Mouse (Mus musculus) spleen, adult 12 weeks (tissue): Measurements from ENCODE around the gene Zfp160.
A peak's percentile ranks its signal among the peaks of the same experiment; 100 is the strongest.
"Not testable (repeated sequence)": the region's sequence is repeated elsewhere in the genome, so short reads cannot be mapped to it uniquely, and the experiment has no call there.

Experiments
- DNase-seq: peaks from one replicate; pipeline ENCODE4 v3.0.0; 2022; ENCODE audit warnings: low spot score

Gene Zfp160

GRCm38 (mm10) chr17:21008382-21009331, at the start of gene Zfp160:
Gene Zfp160, plus strand, starts transcription at chr17:21008903.
- peak; percentile 70 for DNase-seq

GRCm38 (mm10) chr17:20960386-20960785, 48.3 kb upstream of the Zfp160 start:
- no peak for DNase-seq

GRCm38 (mm10) chr17:20965421-20965820, 43.3 kb upstream of the Zfp160 start:
- DNase-seq = no peak

- DNase-seq = no peak
Measured at GRCm38 (mm10) chr17:20966681-20967080, 42.0 kb upstream of the Zfp160 start.

- DNase-seq = no peak
Measured at GRCm38 (mm10) chr17:20993716-20994115, 15.0 kb upstream of the Zfp160 start.

- DNase-seq = no peak
Measured at GRCm38 (mm10) chr17:20996364-20996763, 12.3 kb upstream of the Zfp160 start, which contains the start of gene Vmn1r233. Gene Vmn1r233, minus strand, starts transcription at chr17:20996464.

GRCm38 (mm10) chr17:21009726-21010125, 1.0 kb downstream of the Zfp160 start:
- no peak for DNase-seq

GRCm38 (mm10) chr17:21018410-21019080, 9.8 kb downstream of the Zfp160 start:
- DNase-seq = no peak

GRCm38 (mm10) chr17:21048020-21048419, 39.3 kb downstream of the Zfp160 start:
- DNase-seq = not testable (repeated sequence)

GRCm38 (mm10) chr17:21050901-21051300, 42.2 kb downstream of the Zfp160 start:
- DNase-seq = no peak

- not testable (repeated sequence) for DNase-seq
Measured at GRCm38 (mm10) chr17:21051341-21051740, 42.6 kb downstream of the Zfp160 start.

- DNase-seq = not testable (repeated sequence)
Measured at GRCm38 (mm10) chr17:21051919-21052318, 43.2 kb downstream of the Zfp160 start.

- DNase-seq = no peak
Measured at GRCm38 (mm10) chr17:21053267-21053666, 44.6 kb downstream of the Zfp160 start.

- not testable (repeated sequence) for DNase-seq
Measured at GRCm38 (mm10) chr17:21055111-21055510, 46.4 kb downstream of the Zfp160 start.

GRCm38 (mm10) chr17:21065501-21065900, 56.8 kb downstream of the Zfp160 start:
- no peak for DNase-seq

GRCm38 (mm10) chr17:21067036-21067435, 58.3 kb downstream of the Zfp160 start:
- no peak for DNase-seq

- not testable (repeated sequence) for DNase-seq
Measured at GRCm38 (mm10) chr17:21069443-21069842, 60.7 kb downstream of the Zfp160 start.

GRCm38 (mm10) chr17:21070971-21071370, 62.3 kb downstream of the Zfp160 start:
- not testable (repeated sequence) for DNase-seq
